Mouse (Mus musculus) adrenal gland, adult 2 months (tissue): ENCODE results near the gene Pusl1. TPM values are rescaled to one million over a fixed set of nuclear protein-coding genes. Genes with fewer than 3 reads are reported as not detected.

Experiments used
- DNase-seq: peaks from one replicate; pipeline ENCODE4 v3.0.0; 2021
- long read RNA-seq: library from polyadenylated mRNA; stranded (forward); transcript quantifications from one replicate; pipeline ENCODE4 v2.0.0, GENCODE M21; 2021
- polyA plus RNA-seq: library from polyadenylated mRNA; depleted of rRNA; stranded (reverse); fragments of >200 nt; gene quantifications from 2 replicates; pipeline ENCODE4 v1.2.3, GENCODE M21; 2012; rRNA removed
- total RNA-seq, 2 experiments: library from RNA; stranded (reverse); gene quantifications; 2 replicates each; pipeline ENCODE4 v1.2.3; 2021

Pusl1 gene
- total RNA-seq = 10 to 100 TPM; 21.8 to 28.4 TPM
- polyA plus RNA-seq = 118 and 119 TPM in 2 replicates
- long read RNA-seq, transcript Pusl1-201 (8 exons, 1,243 nt) = major isoform, 9 of 28 reads
- long read RNA-seq, partial matches to known transcripts = 3 of 28 reads
- long read RNA-seq, other reads (novel, unspliced or antisense) = 15 of 28 reads

DNA sequence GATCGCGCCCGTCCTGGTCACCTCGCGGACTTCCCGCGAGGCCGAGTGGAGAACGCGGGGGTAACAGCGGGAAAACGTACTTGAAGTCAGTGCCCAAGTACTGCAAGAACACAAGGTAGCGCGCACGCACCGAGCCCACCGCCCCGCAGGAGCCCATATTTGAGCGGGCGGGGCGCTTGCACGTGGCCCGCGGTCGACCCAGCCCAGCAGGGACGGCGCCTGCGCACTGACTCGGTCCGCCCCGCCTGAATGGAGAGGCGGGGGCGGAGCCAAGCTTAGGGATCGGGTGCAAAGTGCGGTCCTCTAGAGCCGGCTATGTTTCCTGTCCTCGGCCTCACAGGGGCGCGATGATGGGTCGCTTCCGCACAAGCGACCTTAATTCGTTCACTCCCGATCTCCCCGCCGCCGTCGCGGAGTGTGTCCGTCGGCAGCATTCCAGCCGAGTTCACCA lies at the start of gene Pusl1, which contains the start of gene Acap3:
TSS of gene Pusl1 (minus strand) at position 231 of the 451 bp plus-strand sequence.
TSS of gene Acap3 (plus strand) at position 272 of the 451 bp plus-strand sequence.
- peak; percentile 98 for DNase-seq

DNA sequence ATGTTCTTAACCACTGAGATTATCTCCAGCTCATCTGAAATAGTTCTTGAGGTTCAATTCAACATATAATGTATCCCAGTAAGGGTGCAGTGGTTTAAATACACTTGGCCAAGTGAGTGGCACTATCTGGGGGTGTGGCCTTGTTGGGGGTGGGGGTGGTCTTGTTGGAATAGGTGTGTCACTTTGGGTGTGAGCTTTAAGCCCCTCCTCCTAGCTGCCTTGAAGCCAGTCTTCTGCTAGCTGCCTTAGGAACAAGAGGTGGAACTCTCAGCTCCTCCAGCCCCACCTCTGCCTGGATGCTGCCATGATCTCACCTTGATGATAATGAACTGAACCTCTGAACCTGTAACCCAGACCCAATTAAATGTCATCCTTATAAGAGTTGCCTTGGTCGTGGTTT lies 40.5 kb upstream of the Pusl1 start:
- no peak for DNase-seq

DNA sequence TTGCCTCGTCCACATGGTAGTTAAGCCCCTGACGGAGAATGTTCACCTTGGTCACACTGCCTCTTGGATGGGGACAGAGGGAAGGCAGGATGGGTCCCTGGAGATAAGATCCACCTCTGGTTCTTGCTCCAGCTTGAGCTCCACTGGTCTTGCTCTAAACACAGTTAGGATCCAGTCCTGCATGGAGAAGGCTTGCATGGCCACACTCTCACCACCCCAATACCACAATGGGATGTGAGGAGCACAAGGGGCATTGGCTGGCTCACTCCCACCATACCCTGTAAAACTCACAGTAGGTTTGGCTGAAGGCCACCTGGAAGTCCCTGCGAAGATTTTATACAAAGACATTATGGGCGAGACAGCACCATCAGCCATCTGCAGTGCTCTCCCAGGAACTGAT lies 17.2 kb upstream of the Pusl1 start:
- no peak for DNase-seq

DNA sequence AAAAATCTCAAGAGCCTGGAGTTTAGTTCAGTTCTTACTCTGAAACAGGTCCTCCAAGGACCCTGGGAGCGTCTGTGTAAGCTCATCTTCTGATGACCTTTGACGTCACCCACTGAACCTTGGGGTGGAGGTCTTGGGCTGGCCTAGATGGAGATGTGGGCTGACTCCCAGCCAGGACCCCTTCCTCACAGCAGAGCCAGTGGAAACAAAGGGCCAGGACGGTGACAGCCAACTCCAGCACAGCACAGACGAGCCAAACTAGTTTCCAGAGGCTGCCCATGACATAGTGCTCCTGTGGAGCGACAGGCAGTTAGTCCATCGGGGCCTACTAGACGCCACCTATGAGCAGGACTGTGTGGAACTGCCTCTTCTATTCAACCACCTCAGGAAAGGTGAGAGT lies 16.7 kb upstream of the Pusl1 start:
- peak; percentile 3 for DNase-seq

DNA sequence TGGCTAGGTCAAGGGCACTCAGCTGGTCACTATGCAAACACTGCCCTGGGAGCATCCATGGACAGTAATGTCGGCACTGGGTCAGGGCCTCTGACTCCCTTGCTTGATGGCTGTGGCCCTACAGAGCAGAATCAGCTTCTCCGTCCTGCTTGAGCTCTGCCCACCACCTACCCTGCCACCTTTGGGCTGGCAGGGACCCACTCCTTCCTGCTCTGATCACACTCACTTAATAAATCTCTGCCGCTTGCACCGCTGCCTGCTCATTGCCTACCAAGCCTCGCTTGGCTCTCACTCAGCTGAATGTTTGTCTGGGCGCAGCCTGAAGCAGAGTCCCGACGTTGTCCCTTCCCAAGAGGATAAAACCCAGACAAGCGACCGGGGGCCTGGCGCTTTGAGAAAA lies 15.4 kb upstream of the Pusl1 start:
- peak; percentile 10 for DNase-seq

DNA sequence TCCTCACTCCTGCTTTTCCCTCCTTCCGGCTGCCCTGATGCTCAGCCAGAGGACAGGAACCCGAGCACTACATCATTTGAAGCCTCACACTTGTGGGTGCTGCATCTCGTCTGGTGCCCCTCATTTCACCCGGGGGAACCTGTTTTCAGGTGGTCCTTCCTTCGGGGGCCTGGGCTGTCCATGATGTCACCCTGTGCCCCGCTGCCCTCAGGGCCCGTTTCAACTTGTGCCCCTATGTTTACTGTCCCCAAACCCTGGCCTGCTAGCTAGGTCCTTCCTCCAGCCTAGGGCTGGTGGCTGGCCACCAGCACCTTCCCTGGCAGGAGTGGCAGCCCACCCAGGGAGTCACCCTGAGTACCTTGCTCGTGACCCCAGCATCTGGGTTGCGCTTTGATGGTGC lies 14.5 kb upstream of the Pusl1 start:
- peak; percentile 1 for DNase-seq

DNA sequence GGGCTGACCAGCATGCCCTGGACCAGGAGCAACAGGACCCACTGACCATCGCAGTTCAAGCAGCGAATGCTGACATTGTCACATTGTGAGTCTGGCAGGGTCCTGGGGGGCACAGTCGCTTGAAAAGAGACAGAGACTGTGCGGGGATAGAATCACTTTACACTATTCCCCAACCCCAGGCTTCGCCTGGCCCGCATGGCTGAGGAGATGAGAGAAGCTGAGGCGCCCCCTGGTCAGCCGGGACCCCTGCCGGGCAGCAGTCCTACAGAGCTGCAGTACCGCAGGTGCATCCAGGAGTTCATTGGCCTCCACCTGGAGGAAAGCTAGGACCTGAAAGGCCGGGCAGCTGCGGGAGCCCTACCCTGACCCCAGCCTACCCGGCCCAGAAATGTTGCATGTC lies 14.1 kb upstream of the Pusl1 start:
- DNase-seq = peak; percentile 3

DNA sequence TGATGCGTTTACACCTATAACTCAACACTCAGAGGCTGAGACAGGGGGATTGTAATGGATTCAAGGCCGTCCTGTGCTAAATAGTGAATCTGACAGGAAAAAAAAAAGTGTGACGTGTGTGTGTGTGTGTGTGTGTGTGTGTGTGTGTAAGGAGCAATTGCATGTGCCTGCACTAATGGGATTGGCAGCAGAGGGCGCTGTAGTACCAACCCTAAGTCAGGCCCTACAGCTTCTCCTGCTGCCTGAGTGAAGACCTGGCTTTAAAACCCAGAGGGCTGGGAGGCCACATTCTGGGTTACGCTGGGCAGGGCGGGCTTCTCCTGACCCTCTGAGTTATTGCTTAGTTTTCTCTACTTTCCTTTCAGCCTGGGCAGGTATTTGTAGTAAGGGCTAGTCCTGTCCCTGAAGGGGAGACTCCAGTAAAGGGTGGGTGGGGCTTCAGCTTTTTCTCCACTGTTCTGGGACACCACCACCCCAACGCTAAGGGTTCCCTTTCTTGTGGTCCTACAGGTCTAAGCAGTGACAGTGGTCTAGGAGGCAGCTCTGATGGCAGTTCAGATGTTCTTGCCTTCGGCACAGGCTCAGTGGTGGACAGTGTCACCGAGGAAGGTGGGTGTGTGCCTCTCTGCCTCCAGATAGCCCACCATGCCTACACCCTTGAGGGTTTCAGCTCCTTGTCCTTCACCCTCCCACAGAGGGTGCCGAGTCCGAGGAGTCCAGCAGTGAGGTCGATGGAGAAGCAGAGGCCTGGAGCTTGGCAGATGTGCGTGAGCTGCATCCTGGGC lies 12.9 kb upstream of the Pusl1 start:
- DNase-seq = peak; percentile 19

DNA sequence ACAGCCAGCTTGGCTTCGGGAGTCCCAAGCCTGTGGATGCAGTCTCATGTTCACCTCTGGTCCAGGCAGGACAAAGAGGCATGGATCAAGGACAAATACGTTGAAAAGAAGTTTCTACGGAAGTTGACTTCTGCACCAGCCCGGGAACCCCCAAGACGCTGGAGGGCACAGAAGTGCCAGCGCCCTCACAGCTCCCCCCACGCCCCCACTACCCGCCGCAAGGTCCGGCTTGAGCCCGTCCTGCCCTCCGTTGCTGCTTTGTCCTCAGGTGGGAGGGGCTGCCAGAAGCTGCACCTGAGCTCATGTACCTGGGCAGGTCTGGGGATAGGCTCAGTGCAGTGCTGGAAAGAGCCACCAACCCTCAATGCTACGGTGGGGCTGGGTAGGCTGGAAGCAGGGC lies 11.7 kb upstream of the Pusl1 start:
- DNase-seq = no peak

DNA sequence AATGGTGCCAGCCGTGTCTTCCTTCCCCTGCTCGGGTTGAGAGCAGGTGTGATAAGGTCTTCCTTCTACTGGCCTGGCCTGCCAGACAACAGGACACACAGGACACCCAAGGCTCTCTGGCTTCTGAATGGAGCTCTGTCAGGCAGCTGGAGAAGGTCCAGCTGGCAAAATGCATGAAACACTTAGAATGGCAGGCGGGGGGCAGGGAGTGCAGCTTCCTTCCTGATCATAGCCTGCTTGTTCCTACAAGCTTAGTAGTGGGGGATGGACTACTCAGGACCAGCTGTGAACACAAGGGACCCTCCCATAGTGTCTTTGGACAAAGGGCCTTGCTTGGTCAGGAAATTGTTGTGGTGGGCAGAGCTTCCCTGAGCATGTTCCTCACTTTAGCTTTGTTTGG lies 9.6 kb upstream of the Pusl1 start:
- peak; percentile 37 for DNase-seq

DNA sequence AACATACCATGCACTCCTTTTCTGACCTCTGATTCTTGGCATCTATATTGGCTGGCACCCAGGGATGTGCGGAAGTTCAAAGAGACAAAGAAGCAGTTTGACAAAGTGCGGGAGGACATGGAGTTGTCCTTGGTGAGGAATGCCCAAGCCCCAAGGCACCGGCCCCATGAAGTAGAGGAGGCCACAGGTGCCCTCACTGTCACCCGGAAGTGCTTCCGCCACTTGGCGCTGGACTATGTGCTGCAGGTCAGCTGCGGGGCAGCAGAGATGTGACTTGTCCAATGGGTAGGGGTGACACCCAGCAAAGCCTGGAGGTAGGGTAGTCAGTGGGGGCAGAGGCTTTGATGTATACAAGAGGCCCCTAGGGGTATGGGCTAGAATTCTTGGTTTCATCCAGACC lies 7.8 kb upstream of the Pusl1 start:
- DNase-seq = peak; percentile 13

DNA sequence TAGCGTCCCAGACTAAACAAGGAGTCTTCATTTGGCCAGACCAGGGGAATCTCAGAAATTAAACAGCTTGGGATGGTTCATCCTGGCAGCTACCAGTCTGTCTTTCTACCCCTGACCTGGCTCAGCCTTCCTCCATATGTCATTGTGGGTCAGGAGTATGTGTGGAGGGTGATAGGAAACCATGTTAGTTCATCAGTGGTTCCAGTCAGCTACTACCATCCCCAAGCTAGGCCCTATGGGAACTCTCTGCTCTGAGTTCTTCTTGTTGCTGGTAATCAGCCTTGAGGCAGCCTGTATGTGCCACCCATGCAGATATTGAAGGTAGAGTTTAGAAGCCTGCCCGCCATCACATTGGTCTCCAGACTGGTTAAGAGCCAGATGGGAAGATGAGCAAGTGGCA lies 6.7 kb upstream of the Pusl1 start:
- peak; percentile 2 for DNase-seq

DNA sequence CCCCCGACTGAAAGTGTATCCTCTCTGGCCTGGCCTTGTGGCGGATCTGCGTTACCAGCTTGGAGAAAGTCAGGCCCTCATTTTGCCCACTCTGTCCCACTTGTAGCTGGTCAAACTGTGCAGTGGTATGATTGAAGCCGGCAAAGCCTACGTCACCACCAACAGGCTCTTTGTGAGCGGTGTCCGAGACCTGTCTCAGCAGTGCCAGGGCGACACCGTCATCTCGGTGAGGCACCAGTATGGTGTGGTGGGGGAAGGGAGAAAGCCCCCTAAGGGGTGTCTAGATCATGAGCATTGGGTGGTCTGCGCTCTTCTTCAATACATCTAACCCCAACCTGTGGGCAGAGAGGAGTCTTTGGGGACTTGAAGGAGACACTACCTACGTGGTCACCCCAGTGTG lies 4.9 kb upstream of the Pusl1 start:
- DNase-seq = no peak

DNA sequence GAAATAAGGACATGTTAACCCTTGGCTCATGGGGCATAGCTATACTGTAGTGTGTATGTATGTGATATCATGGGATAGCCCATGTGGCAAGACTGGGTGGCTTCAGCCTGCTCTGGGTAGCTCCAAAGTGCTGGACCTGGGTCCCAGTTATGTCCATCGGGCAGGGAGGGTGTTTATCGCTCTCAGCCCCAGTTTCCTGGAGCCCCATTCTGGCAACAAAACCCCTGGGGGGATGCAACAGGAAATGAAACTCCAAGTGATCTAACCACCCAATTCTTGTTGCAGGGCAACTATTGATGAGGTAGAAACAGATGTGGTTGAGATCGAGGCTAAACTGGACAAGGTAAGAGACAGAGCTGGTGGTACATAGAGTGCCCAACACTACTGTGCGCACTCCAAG lies 4.2 kb upstream of the Pusl1 start:
- DNase-seq = peak; percentile 2

DNA sequence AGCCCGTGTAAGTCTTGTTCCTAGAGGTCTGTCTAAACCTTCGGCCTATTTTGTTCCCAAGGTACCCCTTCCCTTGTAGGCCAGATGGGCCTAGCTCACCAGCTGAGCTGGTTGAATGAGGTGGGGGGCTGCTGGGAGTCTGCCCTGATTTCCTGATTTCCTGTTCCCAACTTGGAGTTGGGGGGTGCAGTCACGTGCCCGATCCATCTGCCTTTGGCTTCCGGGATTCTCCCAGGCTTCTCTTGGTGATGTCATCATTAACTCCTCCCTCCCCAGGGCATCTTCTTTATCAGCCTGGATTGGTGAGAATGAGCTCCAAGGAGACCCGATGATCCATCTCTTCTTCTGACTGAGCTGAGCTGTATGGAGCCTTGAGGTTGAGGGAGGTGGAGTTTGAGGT lies 3.6 kb upstream of the Pusl1 start:
- peak; percentile 54 for DNase-seq

DNA sequence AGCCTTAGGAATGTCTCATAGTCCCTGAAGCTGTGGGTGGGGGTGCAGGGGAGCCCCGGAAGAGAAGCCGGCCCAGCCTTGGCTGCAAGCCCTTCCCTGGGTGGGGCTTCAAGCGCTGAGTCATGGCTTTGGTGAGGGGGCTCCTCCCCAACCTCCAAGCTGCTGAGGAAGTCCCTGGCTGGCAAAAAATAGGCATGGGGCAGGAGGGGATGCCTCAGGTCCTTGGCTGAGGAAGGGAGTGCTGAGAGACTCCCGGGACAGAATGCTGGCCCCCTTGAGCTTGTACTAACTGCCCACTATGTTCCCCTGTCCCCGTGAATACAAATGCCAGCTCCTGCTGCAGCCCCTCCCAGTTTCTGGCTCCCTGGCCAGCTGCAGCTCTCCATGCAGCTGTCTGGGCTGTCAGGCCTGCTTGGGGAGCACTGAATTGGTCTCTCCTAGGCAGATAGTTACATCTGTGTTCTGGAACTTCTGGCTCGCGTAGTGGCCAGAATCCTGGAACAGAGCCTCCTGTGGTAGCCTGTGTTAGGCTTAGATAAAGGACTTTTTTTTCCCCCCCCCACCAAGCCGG lies 2.8 kb upstream of the Pusl1 start:
- peak; percentile 85 for DNase-seq

DNA sequence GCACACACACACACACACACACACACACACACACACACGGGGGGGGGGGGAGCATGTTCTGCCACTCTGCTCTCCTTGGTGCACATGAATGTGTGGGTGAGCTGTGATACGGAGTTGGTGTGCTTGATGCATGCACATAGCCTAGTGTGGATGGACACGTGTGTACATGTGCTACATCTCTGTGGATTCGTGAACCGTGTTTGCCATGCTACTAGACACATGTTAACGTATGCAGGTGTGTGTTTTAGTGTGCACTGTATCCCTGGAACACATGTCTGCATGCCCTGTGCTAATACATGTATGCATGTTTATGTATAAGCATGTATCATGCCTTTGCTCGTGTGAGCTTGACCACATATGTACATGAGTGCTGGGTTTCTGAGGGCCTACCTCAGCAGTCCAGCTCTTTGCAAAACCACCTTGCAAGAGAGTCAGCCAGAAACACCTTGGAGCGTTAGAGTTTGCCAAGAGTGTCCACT lies 1.7 kb upstream of the Pusl1 start:
- peak; percentile 2 for DNase-seq

DNA sequence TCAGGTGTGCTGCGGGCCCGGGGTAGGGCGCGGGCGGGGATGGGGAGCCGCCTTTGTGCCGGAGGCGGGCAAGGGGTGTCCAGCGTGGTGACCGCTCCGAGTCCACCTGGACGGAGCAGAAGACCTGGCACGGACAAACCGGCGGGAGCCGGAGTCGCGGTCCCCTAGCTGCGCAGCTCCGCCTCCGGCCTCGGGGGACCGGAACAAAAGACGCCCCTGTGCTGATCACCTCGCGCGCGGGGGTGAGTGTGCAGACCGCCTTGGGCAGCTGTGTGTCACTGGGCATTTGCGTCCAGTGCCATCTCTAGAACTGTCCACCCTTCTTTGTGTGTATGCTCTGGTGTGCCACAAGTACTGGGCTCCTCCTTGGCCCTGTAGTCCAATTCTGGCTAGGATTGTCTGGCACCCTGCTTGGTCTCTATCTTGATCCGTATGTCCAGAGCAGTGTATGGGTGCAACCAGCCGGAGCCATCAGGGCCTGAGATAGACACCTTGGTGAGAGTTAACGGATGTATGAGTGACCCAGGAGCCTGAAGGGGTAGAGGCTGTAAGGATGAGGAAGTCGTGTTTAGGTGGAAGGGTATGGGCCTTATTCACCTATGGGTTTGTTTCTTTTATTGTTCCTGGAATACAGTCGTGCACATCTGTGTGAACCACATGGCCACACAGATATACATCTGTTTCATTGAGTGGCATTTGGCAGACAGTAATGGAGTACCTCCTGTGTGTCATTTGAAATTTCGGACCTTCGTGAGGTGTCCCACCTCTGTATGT lies 1.0 kb upstream of the Pusl1 start:
- peak; percentile 61 for DNase-seq

DNA sequence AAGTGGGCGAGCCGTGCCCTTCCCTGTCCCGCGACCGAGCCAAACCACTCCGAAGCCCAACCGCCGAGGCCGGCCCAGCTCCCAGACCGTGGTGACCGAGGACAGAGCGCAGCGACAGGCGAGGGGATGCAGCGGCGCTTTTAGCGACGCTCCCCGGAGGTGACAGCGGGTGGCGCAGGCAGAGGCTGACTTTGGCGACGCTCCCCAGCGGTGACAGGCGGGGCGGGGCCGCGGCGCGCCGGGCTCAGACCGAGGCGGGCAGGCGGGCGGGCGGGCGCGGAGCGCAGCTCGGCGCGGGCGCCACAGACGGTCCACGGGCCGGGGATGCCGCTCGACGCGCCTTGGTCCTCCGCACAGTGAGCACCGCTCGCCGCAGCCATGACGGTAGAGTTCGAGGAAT lies 436 bp upstream of the Pusl1 start:
- DNase-seq = peak; percentile 92

DNA sequence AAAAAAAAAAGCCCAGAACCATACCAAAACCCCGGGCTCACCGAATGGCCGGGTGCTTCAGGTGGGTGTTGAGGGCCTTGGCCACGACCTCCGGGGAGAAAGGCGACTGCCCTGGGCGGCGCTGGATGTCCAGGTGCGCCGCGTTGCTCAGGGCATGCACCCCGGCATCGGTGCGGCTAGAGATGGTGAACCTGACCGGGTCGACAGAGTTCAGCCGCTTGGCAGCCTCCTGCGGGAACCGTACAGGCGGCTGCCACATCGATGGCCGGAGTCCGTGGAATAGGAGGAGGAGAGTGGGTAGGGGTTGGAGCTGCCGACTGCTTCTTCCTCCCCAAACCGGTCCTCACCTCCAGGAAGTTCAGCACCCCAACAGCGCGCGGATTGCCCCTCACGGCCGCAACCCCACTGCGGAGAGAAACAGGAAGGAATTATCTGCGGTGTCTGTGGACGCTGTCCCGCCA lies 540 bp downstream of the Pusl1 start:
- DNase-seq = no peak

DNA sequence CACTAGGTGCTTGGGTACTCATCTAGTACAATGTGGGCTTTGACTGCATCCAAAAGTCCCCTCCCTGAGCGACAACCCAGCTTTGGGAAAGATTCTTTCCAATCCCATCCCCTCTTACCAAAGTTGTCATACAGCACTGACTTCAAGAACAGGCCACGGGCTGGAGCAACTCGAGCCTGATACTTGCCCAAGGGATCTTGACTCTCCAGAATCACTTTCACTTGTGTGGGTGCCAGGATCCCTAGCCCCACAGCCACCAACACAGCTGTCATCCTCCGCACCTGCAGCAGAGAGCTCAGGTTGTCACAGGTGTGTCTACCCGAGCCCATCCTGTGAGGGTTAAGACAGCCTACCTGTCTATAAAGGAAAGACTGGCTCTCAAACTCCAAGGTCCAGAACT lies 2.3 kb downstream of the Pusl1 start:
- no peak for DNase-seq

DNA sequence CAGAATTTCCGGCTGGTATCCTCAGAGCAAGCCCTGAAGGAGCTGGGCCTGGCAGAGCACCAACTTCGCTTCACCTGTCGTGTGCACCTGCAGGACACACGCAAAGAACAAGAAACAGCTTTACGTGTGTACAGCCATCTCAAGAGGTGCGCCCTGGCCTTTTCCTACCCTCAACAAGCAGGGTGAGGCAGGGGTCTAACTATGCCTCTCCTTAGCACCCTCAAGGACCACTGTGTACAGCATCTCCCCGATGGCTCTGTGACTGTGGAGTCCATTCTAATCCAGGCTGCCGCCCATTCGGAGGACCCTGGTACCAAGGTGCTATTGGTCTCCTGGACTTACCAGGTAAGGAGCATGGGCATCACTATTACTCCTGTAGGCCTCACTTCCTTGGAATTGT lies 3.4 kb downstream of the Pusl1 start:
- DNase-seq = no peak
